Mouse (Mus musculus) heart, postnatal 0 days (tissue): ENCODE data around the gene Hist2h2aa1. TPM values are rescaled to one million over a fixed set of nuclear protein-coding genes. Genes with fewer than 3 reads are reported as not detected.

ENCODE experiments used
- ATAC-seq: fragments of 200-750 bp; cut with Nextera tagmentation; 2 replicates; pipeline ENCODE4 v1.8.0; 2017; ENCODE audit warnings: low read depth, moderate number of reproducible peaks, moderate library complexity; ENCODE audit not compliant: insufficient read depth
- DNase-seq: peaks from one replicate; pipeline ENCODE4 v3.0.0-alpha.2; 2016; ENCODE audit warnings: low spot score
- H3K27ac ChIP-seq: fragments of 300-500 bp; sonication (generic); 2 replicates; pipeline ENCODE4 v1.5.1; 2014; ENCODE audit warnings: low read depth, mild to moderate bottlenecking
- H3K27me3 ChIP-seq: fragments of 300-500 bp; sonication (generic); 2 replicates; pipeline ENCODE4 v1.6.1; 2014; ENCODE audit warnings: low read length, mixed read lengths; ENCODE audit not compliant: control insufficient read depth, insufficient read depth
- H3K36me3 ChIP-seq: fragments of 300-500 bp; sonication (generic); replicated peaks from 2 replicates; pipeline ENCODE4 v1.6.1; 2014; ENCODE audit warnings: low read length, mixed read lengths; ENCODE audit not compliant: control insufficient read depth, insufficient read depth
- H3K4me1 ChIP-seq: fragments of 300-500 bp; sonication (generic); 2 replicates; pipeline ENCODE4 v1.6.1; 2014; ENCODE audit warnings: antibody characterized with exemption; ENCODE audit not compliant: control insufficient read depth, insufficient read depth
- H3K4me2 ChIP-seq: fragments of 300-500 bp; sonication (generic); 2 replicates; pipeline ENCODE4 v1.6.1; 2014; ENCODE audit warnings: low read depth, mild to moderate bottlenecking, low read length, moderate library complexity
- H3K4me3 ChIP-seq: fragments of 300-500 bp; sonication (generic); 2 replicates; pipeline ENCODE4 v1.5.1; 2014; ENCODE audit warnings: low read depth, low read length
- H3K9ac ChIP-seq: fragments of 300-500 bp; sonication (generic); replicated peaks from 2 replicates; pipeline ENCODE4 v1.6.1; 2014; ENCODE audit warnings: low read depth, low read length, mixed read lengths
- H3K9me3 ChIP-seq: fragments of 300-500 bp; sonication (generic); replicated peaks from 2 replicates; pipeline ENCODE4 v1.6.1; 2016; ENCODE audit warnings: low read length; ENCODE audit not compliant: control insufficient read depth
- CTCF ChIP-seq: IDR thresholded peaks from 2 replicates; pipeline ENCODE4 v1.5.1; 2016; ENCODE audit warnings: antibody characterized with exemption, control low read depth, low read depth
- EP300 ChIP-seq: IDR thresholded peaks from 2 replicates; pipeline ENCODE4 v1.6.1; 2016; ENCODE audit warnings: antibody characterized with exemption, low read depth
- WGBS: fragments of 180-500 bp; shearing (Covaris S2); extraction: QIAGEN DNeasy Blood & Tissue Kit; methylation state at CpG from one replicate; pipeline ENCODE4 v1.1.7; 2014; 5-methylcytosine and 5-hydroxymethylcytosine counted together
- polyA plus RNA-seq: library from polyadenylated mRNA; unstranded; fragments of >200 nt; fragmentation: Nextera tagmentation; extraction: Ambion mirVana; gene quantifications from 2 replicates; pipeline ENCODE4 v1.2.1, GENCODE M21; 2015
- total RNA-seq: library from RNA; depleted of rRNA; stranded (reverse); fragments of >200 nt; gene quantifications from 2 replicates; pipeline ENCODE4 v1.2.3, GENCODE M21; 2014; ENCODE audit warnings: low replicate concordance

The Hist2h2aa1 gene
- total and polyA plus RNA-seq, 2 experiments from 2014 or later, result 22.0 to 1,660 TPM

DNA sequence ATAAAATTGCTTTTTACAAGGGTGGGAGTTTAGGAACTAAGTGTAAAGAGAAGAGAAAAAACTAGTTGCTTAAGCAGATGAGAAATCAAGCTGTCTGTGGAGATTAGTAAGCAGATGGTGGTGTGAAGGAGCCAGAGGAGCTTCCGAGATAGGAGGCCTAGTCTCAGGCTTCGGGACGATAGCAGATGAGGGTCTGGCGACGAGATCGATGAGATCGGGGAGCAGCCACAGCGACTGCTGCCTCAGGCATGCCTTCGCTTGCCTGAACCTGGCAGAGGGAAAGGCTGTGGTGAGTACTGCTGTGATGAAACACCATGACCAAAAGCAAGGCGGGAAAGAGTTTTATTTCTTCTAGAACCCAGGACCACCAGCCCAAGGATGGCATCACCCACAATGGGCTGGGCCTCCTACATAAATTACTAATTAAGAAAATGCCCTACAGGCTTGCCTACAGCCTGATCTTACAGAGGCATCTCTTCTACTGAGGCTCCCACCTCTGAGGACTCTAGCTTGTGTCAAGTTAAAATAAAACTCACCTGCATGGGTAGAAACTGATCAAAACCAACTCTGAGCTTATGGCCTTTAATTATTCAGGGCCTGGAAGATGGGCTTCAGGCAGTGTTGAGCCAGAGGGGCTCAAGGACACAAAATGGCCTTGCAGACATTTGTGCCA is 9.5 kb downstream of the Hist2h2aa1 start:
- H3K4me2 ChIP-seq, result no peak overlapping the region
- no peak overlapping the region for H3K9ac ChIP-seq
- no peak for DNase-seq
- no peaks in the 10 kb centered on the region for H3K27me3 ChIP-seq
- H3K4me3 ChIP-seq, result no peak overlapping the region
- H3K36me3 ChIP-seq, result no peaks in the 10 kb centered on the region
- no peak for ATAC-seq
- 0 out of 2 replicates have a peak, but pooled peaks cover 12% of the 10 kb centered on the region for H3K4me1 ChIP-seq
- no peaks in the 10 kb centered on the region for H3K9me3 ChIP-seq
- no peak overlapping the region for H3K27ac ChIP-seq
- no peak for TF ChIP-seq EP300
- TF ChIP-seq CTCF, result no peak
- 34% methylated on average over 10 of the region's 10 CpGs for WGBS

GRCm38 (mm10) chr3:96255926-96256593 is 10.8 kb downstream of the Hist2h2aa1 start:
- Histone ChIP-seq H3K27ac (peak overlapping the region; percentile 16; the same call in 1 of the 2 replicates), H3K27me3 (no peaks in the 10 kb centered on the region), H3K4me3 (no peak overlapping the region), H3K36me3 (no peaks in the 10 kb centered on the region), H3K4me1 (0 out of 2 replicates have a peak, but pooled peaks cover 7% of the 10 kb centered on the region), H3K9ac (no peak overlapping the region), H3K4me2 (no peak overlapping the region), H3K9me3 (no peaks in the 10 kb centered on the region)
- DNase-seq (no peak), ATAC-seq (no peak)
- WGBS, result 64% methylated on average over 5 of the region's 5 CpGs
- TF ChIP-seq CTCF (no peak), EP300 (no peak)

DNA sequence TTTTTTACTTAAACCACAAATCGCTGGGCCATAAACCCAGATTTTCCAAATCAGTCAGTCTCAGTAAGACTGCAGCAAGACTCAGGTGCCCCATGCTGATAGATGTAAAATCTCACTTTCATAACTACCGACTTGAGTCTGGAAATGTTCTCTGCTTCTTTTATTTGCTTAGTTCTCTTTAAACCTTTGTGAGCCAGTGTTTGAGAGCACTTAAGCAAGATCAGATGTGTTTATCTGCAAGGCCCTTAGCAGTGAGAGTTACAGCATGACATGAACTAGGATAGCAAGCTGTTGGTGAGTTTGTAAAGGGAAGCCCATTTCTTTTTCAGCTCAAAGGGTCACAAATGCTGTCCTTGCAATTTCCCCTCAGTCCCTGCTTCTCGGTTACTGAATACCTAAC is 11.9 kb downstream of the Hist2h2aa1 start:
- Histone ChIP-seq H3K4me1 (peaks cover 12% of the 10 kb centered on the region; the same call in 1 of the 2 replicates), H3K27ac (no peak overlapping the region), H3K27me3 (no peaks in the 10 kb centered on the region), H3K9me3 (no peaks in the 10 kb centered on the region), H3K36me3 (no peaks in the 10 kb centered on the region), H3K4me2 (no peak overlapping the region), H3K4me3 (no peak overlapping the region), H3K9ac (no peak overlapping the region)
- WGBS, result 77% methylated on average over 3 of the region's 3 CpGs
- TF ChIP-seq EP300 (no peak), CTCF (no peak)
- no peak for ATAC-seq
- DNase-seq, result no peak

GRCm38 (mm10) chr3:96260220-96260619 is 14.9 kb downstream of the Hist2h2aa1 start:
- no peak overlapping the region for H3K9ac ChIP-seq
- DNase-seq, result no peak
- no peak for TF ChIP-seq EP300
- TF ChIP-seq CTCF, result no peak
- H3K27me3 ChIP-seq, result no peaks in the 10 kb centered on the region
- H3K27ac ChIP-seq, result no peak overlapping the region
- H3K4me2 ChIP-seq, result no peak overlapping the region
- H3K9me3 ChIP-seq, result no peaks in the 10 kb centered on the region
- no peak for ATAC-seq
- H3K4me1 ChIP-seq, result peaks cover 21% of the 10 kb centered on the region; the same call in 1 of the 2 replicates
- H3K36me3 ChIP-seq, result no peaks in the 10 kb centered on the region
- H3K4me3 ChIP-seq, result no peak overlapping the region
- WGBS, result 90% methylated on average over 5 of the region's 5 CpGs

- H3K4me3 ChIP-seq, result no peak overlapping the region
- 0 out of 2 replicates have a peak overlapping the region, but pooled peaks have one; percentile 4 for H3K9ac ChIP-seq
- peak overlapping the region; percentile 98 for H3K27ac ChIP-seq
- peak overlapping the region; percentile 76 for H3K4me2 ChIP-seq
- no peak for DNase-seq
- no peaks in the 10 kb centered on the region for H3K36me3 ChIP-seq
- 66% methylated on average over 3 of the region's 3 CpGs for WGBS
- no peaks in the 10 kb centered on the region for H3K9me3 ChIP-seq
- peaks cover 14% of the 10 kb centered on the region; the same call in 1 of the 2 replicates for H3K4me1 ChIP-seq
- H3K27me3 ChIP-seq, result no peaks in the 10 kb centered on the region
- ATAC-seq, result no peak
- no peak for TF ChIP-seq EP300
- TF ChIP-seq CTCF, result no peak
Observed at GRCm38 (mm10) chr3:96261623-96262022, 16.3 kb downstream of the Hist2h2aa1 start.
